Mouse (Mus musculus): ENCODE measurements around the gene Rnf32. TPM values are rescaled to one million over a fixed set of nuclear protein-coding genes. Genes with fewer than 3 reads are reported as not detected.

Gene Rnf32
- 12.2 and 13.9 TPM in 2 replicates for polyA plus RNA-seq (2015; fragmentation: Nextera tagmentation; extraction: Ambion mirVana)

DNA sequence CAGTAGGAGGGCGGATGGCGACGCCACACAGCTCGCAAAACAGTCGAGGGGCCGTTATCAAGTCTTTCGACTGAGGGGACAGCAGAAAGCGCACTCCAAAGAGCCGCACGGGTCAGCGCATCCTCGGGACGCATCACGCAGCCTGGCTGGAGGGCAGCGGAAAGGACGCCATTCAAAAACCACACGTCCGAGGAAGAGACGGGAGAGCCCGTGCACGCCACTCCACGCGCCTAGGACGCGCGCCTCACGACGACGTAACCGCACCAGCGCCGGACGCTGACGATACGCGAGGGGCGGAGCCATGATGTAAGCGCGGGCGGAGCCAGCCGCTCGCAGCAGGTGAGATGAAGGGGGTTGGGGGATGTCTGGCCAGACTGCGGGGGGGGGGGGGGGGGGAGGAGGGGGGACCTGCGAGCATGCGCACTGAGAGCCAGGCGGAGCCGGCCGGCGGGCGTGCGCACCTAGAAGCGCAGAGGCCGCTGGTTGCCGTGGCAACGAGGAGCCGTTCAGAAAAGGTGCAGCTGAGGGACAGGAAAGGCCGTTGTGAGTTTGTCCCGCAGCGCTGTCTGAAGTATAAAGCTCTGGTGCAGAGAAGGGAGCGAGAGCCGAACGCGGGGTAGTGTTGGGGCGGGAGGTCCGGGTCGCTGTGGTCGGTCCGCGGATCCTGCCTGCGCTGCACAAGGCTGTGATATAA, at the start of gene Rnf32:
TSS of gene Rnf32 (plus strand) at position 423 of the 694 bp plus-strand sequence.
- peak; percentile 98 for ATAC-seq (ENCODE audit: low FRiP score)
- 1% methylated on average over 61 of the region's 70 CpGs for WGBS
- peak within 1 kb of the TSS; percentile 82 for H3K9ac ChIP-seq

DNA sequence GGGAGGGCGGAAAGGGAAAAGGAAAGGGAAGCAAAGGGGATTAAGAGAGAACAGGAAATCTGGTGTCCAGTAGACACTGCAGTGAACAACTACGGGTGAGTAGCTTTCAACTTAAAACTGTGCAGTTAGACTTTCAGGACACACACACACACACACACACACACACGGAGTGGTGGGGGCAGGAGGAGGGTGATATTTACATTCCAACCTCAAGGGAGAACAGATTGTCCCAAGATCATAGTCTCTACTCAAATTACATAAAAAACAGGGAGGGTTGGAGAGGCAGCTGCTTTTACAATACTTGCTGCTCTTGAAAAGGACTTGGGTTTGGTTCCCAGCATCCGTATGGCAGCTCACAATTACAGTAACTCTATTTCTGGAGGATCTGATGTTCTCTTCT, 45.6 kb upstream of the Rnf32 start:
- H3K9me3 ChIP-seq: no peaks in the 10 kb centered on the region
- WGBS: 71% methylated on average over 4 of the region's 4 CpGs

More for the DNA sequence above, at the start of gene Rnf32:
- peak within 1 kb of the TSS; percentile 69 for H3K4me2 ChIP-seq
- H3K27ac ChIP-seq: peak within 1 kb of the TSS; percentile 94
- no peaks in the 10 kb centered on the region for H3K36me3 ChIP-seq
- 0 out of 2 replicates have a peak, but pooled peaks cover 3% of the 10 kb centered on the region for H3K27me3 ChIP-seq
- peaks cover 13% of the 10 kb centered on the region; the same call in 1 of the 2 replicates for H3K4me1 ChIP-seq (replicated peaks)
- no peaks in the 10 kb centered on the region for H3K9me3 ChIP-seq
- peak within 1 kb of the TSS; percentile 60 for H3K4me3 ChIP-seq

GRCm38 (mm10) chr5:29159849-29160248, 35.9 kb upstream of the Rnf32 start:
- Histone ChIP-seq H3K4me2 (no peak overlapping the region), H3K27ac (no peak overlapping the region), H3K27me3 (no peaks in the 10 kb centered on the region), H3K9me3 (no peaks in the 10 kb centered on the region), H3K4me1 (replicated peaks) (no peaks in the 10 kb centered on the region), H3K36me3 (no peaks in the 10 kb centered on the region), H3K4me3 (no peak overlapping the region), H3K9ac (no peak overlapping the region)
- WGBS: 57% methylated on average over 1 of the region's 1 CpGs
- ATAC-seq (ENCODE audit: low FRiP score): no peak

More for the DNA sequence above, 45.6 kb upstream of the Rnf32 start:
- Histone ChIP-seq H3K4me2 (no peak overlapping the region), H3K9ac (no peak overlapping the region), H3K4me3 (no peak overlapping the region), H3K36me3 (no peaks in the 10 kb centered on the region), H3K27me3 (no peaks in the 10 kb centered on the region), H3K4me1 (replicated peaks) (no peaks in the 10 kb centered on the region), H3K27ac (no peak overlapping the region)
- no peak for ATAC-seq (ENCODE audit: low FRiP score)

- Histone ChIP-seq H3K4me2 (no peak overlapping the region), H3K36me3 (no peaks in the 10 kb centered on the region), H3K27me3 (no peaks in the 10 kb centered on the region), H3K9ac (no peak overlapping the region), H3K4me3 (no peak overlapping the region), H3K4me1 (replicated peaks) (no peaks in the 10 kb centered on the region), H3K9me3 (no peaks in the 10 kb centered on the region), H3K27ac (no peak overlapping the region)
- no peak for ATAC-seq (ENCODE audit: low FRiP score)
- 94% methylated on average over 2 of the region's 2 CpGs for WGBS
These were observed 28.8 kb upstream of the Rnf32 start for GRCm38 (mm10) chr5:29166947-29167346.

- H3K4me1 ChIP-seq (replicated peaks): no peaks in the 10 kb centered on the region
- H3K36me3 ChIP-seq: no peaks in the 10 kb centered on the region
- no peak overlapping the region for H3K4me2 ChIP-seq
- no peak overlapping the region for H3K4me3 ChIP-seq
- WGBS: 72% methylated on average over 6 of the region's 6 CpGs
- no peaks in the 10 kb centered on the region for H3K27me3 ChIP-seq
- ATAC-seq (ENCODE audit: low FRiP score): no peak
- no peaks in the 10 kb centered on the region for H3K9me3 ChIP-seq
- no peak overlapping the region for H3K27ac ChIP-seq
- H3K9ac ChIP-seq: no peak overlapping the region
These were observed 25.6 kb upstream of the Rnf32 start for GRCm38 (mm10) chr5:29170193-29170592.

DNA sequence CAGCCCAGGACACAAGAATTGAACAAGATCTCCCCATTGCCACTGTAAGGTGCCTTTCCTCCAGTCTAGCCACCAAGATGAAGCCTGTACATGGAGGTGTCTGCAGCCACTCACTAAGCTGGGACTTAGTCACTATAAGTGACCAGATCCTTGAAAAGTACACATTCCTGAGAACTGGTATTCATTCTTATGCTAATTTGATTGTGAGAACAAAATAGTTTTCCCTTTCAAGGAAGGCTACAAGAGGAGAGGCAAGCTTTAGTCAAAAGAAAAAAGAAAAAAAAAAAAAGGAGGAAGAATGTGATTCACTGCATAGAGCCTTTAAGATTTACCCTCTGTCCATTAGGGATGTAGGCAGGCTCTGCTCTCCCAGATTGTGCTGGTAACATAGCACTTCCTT, 24.6 kb upstream of the Rnf32 start:
- no peak for ATAC-seq (ENCODE audit: low FRiP score)
- Histone ChIP-seq H3K9me3 (no peaks in the 10 kb centered on the region), H3K27ac (no peak overlapping the region), H3K4me2 (no peak overlapping the region), H3K4me1 (replicated peaks) (no peaks in the 10 kb centered on the region), H3K4me3 (no peak overlapping the region), H3K27me3 (no peaks in the 10 kb centered on the region), H3K36me3 (no peaks in the 10 kb centered on the region), H3K9ac (no peak overlapping the region)

DNA sequence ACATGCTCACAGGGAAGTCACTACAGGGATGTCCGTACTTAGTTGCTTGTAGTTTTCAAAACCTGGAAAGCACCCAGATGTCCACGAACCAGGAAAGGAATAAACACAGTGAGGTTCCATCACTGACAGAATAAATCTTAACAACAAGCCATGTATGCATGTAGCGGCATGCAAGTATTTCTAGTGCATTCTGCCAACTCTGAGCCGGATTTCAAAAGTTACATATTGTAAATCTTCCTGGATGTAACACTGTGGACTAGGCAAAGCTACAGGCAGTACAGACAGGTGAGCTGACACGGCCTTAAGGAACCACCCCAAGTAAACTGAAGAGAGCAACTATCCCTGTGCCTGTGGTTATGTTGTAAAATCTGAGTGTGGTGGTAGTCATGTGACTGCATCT, 9.0 kb upstream of the Rnf32 start:
- WGBS: 91% methylated on average over 5 of the region's 5 CpGs
- Histone ChIP-seq H3K4me3 (no peak overlapping the region), H3K36me3 (no peaks in the 10 kb centered on the region), H3K4me1 (replicated peaks) (no peaks in the 10 kb centered on the region), H3K27me3 (no peaks in the 10 kb centered on the region), H3K9me3 (no peaks in the 10 kb centered on the region), H3K27ac (no peak overlapping the region), H3K4me2 (no peak overlapping the region), H3K9ac (no peak overlapping the region)
- no peak for ATAC-seq (ENCODE audit: low FRiP score)

GRCm38 (mm10) chr5:29195231-29195569, 592 bp upstream of the Rnf32 start:
- Histone ChIP-seq H3K27ac (peak overlapping the region; percentile 94), H3K4me1 (replicated peaks) (peaks cover 13% of the 10 kb centered on the region; the same call in 1 of the 2 replicates), H3K9me3 (no peaks in the 10 kb centered on the region), H3K27me3 (0 out of 2 replicates have a peak, but pooled peaks cover 3% of the 10 kb centered on the region), H3K36me3 (no peaks in the 10 kb centered on the region), H3K4me2 (peak overlapping the region; percentile 69), H3K9ac (peak overlapping the region; percentile 82), H3K4me3 (peak overlapping the region; percentile 60)
- 3% methylated on average over 9 of the region's 9 CpGs for WGBS
- no peak for ATAC-seq (ENCODE audit: low FRiP score)

- Histone ChIP-seq H3K9me3 (no peaks in the 10 kb centered on the region), H3K27me3 (0 out of 2 replicates have a peak, but pooled peaks cover 3% of the 10 kb centered on the region), H3K4me2 (peak overlapping the region; percentile 69), H3K9ac (peak overlapping the region; percentile 72), H3K27ac (peak overlapping the region; percentile 81), H3K4me1 (replicated peaks) (peaks cover 13% of the 10 kb centered on the region; the same call in 1 of the 2 replicates), H3K4me3 (peak overlapping the region; percentile 60), H3K36me3 (no peaks in the 10 kb centered on the region)
- ATAC-seq (ENCODE audit: low FRiP score): peak; percentile 63
- 9% methylated on average over 12 of the region's 12 CpGs for WGBS
These were observed 469 bp downstream of the Rnf32 start for GRCm38 (mm10) chr5:29196264-29196658.

GRCm38 (mm10) chr5:29197187-29197586, 1.4 kb downstream of the Rnf32 start:
- no peak overlapping the region for H3K27ac ChIP-seq
- H3K4me1 ChIP-seq (replicated peaks): peaks cover 13% of the 10 kb centered on the region; the same call in 1 of the 2 replicates
- no peaks in the 10 kb centered on the region for H3K36me3 ChIP-seq
- no peaks in the 10 kb centered on the region for H3K9me3 ChIP-seq
- 0 out of 2 replicates have a peak, but pooled peaks cover 3% of the 10 kb centered on the region for H3K27me3 ChIP-seq
- ATAC-seq (ENCODE audit: low FRiP score): no peak
- WGBS: 94% methylated on average over 4 of the region's 4 CpGs
- H3K4me2 ChIP-seq: no peak overlapping the region
- no peak overlapping the region for H3K9ac ChIP-seq
- H3K4me3 ChIP-seq: no peak overlapping the region

DNA sequence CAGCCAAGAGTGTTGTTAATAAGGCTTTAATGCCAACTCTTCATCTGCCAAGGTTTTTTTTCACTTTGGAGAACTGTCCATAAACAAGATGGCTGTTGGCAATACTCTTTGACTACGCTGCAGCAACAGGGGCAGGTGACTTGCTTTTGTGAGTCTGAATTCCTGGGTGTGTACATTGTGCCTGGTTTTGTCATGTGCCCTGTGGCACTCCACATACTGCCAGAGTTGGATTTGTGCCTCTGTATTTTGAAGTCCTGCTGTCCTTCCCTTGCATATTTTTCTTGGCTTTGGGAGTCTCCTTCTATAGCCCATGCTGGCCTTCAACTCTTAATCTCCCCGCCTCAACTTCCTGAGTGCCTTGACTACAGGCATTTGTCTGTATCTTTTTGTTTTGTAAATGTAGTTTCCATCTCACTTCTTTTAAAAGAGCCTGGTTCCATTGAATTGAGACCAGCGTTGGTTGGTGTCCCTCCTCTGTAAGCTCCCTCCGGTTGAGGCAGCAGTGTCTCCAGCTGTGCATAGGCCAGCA, 3.2 kb downstream of the Rnf32 start:
- H3K4me1 ChIP-seq (replicated peaks): peaks cover 13% of the 10 kb centered on the region; the same call in 1 of the 2 replicates
- 0 out of 2 replicates have a peak, but pooled peaks cover 3% of the 10 kb centered on the region for H3K27me3 ChIP-seq
- no peak overlapping the region for H3K27ac ChIP-seq
- 59% methylated on average over 4 of the region's 4 CpGs for WGBS
- ATAC-seq (ENCODE audit: low FRiP score): no peak
- peaks cover under 1% of the 10 kb centered on the region; the same call in 1 of the 2 replicates for H3K36me3 ChIP-seq
- H3K9me3 ChIP-seq: no peaks in the 10 kb centered on the region
- H3K9ac ChIP-seq: no peak overlapping the region
- no peak overlapping the region for H3K4me3 ChIP-seq
- H3K4me2 ChIP-seq: no peak overlapping the region

- Histone ChIP-seq H3K4me2 (no peak overlapping the region), H3K4me3 (no peak overlapping the region), H3K9me3 (no peaks in the 10 kb centered on the region), H3K36me3 (peaks cover 3% of the 10 kb centered on the region; the same call in 1 of the 2 replicates), H3K27ac (no peak overlapping the region), H3K27me3 (0 out of 2 replicates have a peak, but pooled peaks cover 3% of the 10 kb centered on the region), H3K4me1 (replicated peaks) (peaks cover 13% of the 10 kb centered on the region; the same call in 1 of the 2 replicates), H3K9ac (no peak overlapping the region)
- WGBS: 87% methylated on average over 3 of the region's 3 CpGs
- ATAC-seq (ENCODE audit: low FRiP score): no peak
These were observed 4.1 kb downstream of the Rnf32 start for GRCm38 (mm10) chr5:29199868-29200267.

GRCm38 (mm10) chr5:29205690-29206089, 9.9 kb downstream of the Rnf32 start:
- no peaks in the 10 kb centered on the region for H3K9me3 ChIP-seq
- no peak overlapping the region for H3K9ac ChIP-seq
- no peak overlapping the region for H3K4me3 ChIP-seq
- H3K4me1 ChIP-seq (replicated peaks): no peaks in the 10 kb centered on the region
- no peaks in the 10 kb centered on the region for H3K27me3 ChIP-seq
- peaks cover 17% of the 10 kb centered on the region for H3K36me3 ChIP-seq
- H3K4me2 ChIP-seq: no peak overlapping the region
- 86% methylated on average over 5 of the region's 5 CpGs for WGBS
- no peak overlapping the region for H3K27ac ChIP-seq
- no peak for ATAC-seq (ENCODE audit: low FRiP score)
